Mouse (Mus musculus): Measurements from ENCODE around the gene Ccdc24. TPM values are rescaled to one million over a fixed set of nuclear protein-coding genes. Genes with fewer than 3 reads are reported as not detected.

Gene Ccdc24
- total and polyA plus RNA-seq, 3 experiments, result 0.19 to 0.36 TPM; not detected in 1

DNA sequence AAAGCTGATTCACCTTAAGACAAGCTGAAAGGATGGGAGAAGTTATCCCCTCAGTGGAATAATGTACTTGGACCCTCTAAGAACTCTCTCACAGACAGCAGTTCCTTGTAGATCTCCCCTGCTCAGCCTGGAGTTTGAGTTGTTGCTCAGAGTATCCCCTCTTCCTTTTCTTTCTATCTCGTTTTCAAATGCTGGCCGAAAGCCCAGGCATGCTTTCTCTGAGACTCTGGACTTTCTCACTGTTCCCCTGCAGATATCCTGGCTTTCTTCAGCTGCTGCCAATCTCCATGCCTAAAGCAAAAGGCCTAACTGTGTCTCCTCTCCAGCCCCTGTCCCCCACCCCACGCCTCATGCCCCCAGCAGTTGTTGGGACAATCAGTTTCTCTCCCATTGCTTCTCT is 45.9 kb upstream of the Ccdc24 start (continued):
- TF ChIP-seq ZMIZ1 (IDR thresholded peaks at IDR 0.05; ENCODE audit: low read depth, low read length), result no peak
- TF ChIP-seq MXI1 (IDR thresholded peaks at IDR 0.05; ENCODE audit: low read depth, low read length), result peak; percentile 52; the same call in 1 of the 2 replicates
- TF ChIP-seq CHD2 (IDR thresholded peaks at IDR 0.05; ENCODE audit: low read length), result no peak
- no peak for TF ChIP-seq MAZ (IDR thresholded peaks at IDR 0.05; ENCODE audit: low read depth, low read length)

DNA sequence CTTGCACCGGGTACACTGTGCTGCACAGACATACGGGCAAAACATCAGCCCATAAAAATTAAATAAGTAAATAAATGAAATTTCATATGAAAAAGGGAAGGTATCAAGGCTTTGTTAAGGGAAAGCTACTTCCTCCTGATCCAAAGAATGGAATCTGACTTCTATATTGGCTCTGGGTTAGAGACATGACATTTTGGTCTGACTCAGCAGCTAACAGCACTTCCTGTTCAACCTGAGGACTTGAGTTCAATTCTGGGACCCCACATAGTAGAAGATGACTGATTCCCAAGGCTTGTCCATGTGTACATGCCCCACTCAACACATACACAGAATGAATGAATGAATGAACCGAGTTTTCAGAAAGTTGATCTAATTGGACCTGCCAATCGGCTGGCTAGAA is 45.5 kb upstream of the Ccdc24 start:
- 0 out of 2 replicates have a peak, but pooled peaks have one; percentile 12 for TF ChIP-seq NELFE (IDR thresholded peaks at IDR 0.05; ENCODE audit: low read depth, low read length)
- no peak for TF ChIP-seq KAT2A (conservative IDR thresholded peaks at IDR 0.05; ENCODE audit: low read depth, low read length)
- peak; percentile 63; the same call in 1 of the 2 replicates for TF ChIP-seq CHD1 (IDR thresholded peaks at IDR 0.05; ENCODE audit: low read depth, low read length)
- no peak for TF ChIP-seq TAL1 (IDR thresholded peaks at IDR 0.05; ENCODE audit: low read length)
- TF ChIP-seq MAX (IDR thresholded peaks at IDR 0.05; ENCODE audit: low read length), result 0 out of 2 replicates have a peak, but pooled peaks have one; percentile 9
- no peak for TF ChIP-seq JUND (IDR thresholded peaks at IDR 0.05; ENCODE audit: low read depth, low read length)
- peak; percentile 73; the same call in 1 of the 2 replicates for TF ChIP-seq MAFK (IDR thresholded peaks at IDR 0.05; ENCODE audit: borderline replicate concordance, low read depth, low read length)
- TF ChIP-seq GABPA (IDR thresholded peaks at IDR 0.05; ENCODE audit: low read depth, low read length), result no peak
- peak; percentile 5; the same call in 1 of the 2 replicates for TF ChIP-seq ETS1 (IDR thresholded peaks at IDR 0.05; ENCODE audit: low read depth, low read length)
- peak; percentile 67 for DNase-seq (ENCODE audit: low read depth, low spot score)
- Histone ChIP-seq H3K9ac (ENCODE audit: control insufficient read depth, low read depth, low read length, poor library complexity, severe bottlenecking) (peak overlapping the region; percentile 61), H3K4me1 (ENCODE audit: control insufficient read depth in 1 of 2, insufficient read depth in 2 of 2, low read length in 2 of 2) (peaks cover 16 to 45% of the 10 kb centered on the region in 2 experiments), H3K27ac (ENCODE audit: control insufficient read depth, low read depth, low read length) (peak overlapping the region; percentile 80), H3K27me3 (ENCODE audit: control insufficient read depth in 1 of 2, insufficient read depth in 2 of 2, low read length in 2 of 2) (no peaks in the 10 kb centered on the region), H3K9me3 (replicated peaks; ENCODE audit: insufficient read depth, low read length) (no peaks in the 10 kb centered on the region), H3K36me3 (ENCODE audit: control insufficient read depth in 1 of 2, insufficient read depth in 2 of 2, low read length in 2 of 2) (peaks cover 0 to 38% of the 10 kb centered on the region in 2 experiments; a peak in 2 of 4 replicates), H3K79me2 (ENCODE audit: control insufficient read depth, insufficient read depth, low read length, poor library complexity) (peaks cover 20% of the 10 kb centered on the region), H3K4me3 (ENCODE audit: control insufficient read depth in 1 of 2, insufficient read depth in 1 of 2, low read depth in 2 of 2, low read length in 2 of 2) (peak overlapping the region; percentile 34 to 42)

DNA sequence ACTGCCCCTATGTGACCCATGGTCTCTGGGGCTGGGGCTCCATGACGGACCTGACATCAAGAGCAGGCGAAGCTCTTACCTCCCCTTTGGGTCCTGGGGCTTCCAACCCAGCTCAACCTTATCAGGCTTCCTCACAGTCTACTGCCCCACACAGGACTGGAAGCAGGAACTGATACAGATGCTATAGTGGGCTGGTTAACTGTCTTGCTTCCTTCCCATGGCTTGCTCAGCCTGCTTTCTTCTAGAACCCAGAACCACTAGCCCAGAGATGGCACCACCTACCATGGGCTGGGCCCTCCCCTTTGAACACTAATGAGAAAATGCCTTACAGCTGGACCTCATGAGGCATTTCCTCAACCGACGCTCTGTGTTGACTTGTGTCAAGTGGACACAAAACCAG is 45.0 kb upstream of the Ccdc24 start:
- peaks cover 0 to 38% of the 10 kb centered on the region in 2 experiments; a peak in 2 of 4 replicates for H3K36me3 ChIP-seq (ENCODE audit: control insufficient read depth in 1 of 2, insufficient read depth in 2 of 2, low read length in 2 of 2)
- H3K9me3 ChIP-seq (replicated peaks; ENCODE audit: insufficient read depth, low read length), result no peaks in the 10 kb centered on the region
- DNase-seq (ENCODE audit: low read depth, low spot score), result peak; percentile 76
- H3K27me3 ChIP-seq (ENCODE audit: control insufficient read depth in 1 of 2, insufficient read depth in 2 of 2, low read length in 2 of 2), result no peaks in the 10 kb centered on the region
- peak overlapping the region; percentile 34 to 42; a peak in 3 of 4 replicates for H3K4me3 ChIP-seq (ENCODE audit: control insufficient read depth in 1 of 2, insufficient read depth in 1 of 2, low read depth in 2 of 2, low read length in 2 of 2)
- H3K79me2 ChIP-seq (ENCODE audit: control insufficient read depth, insufficient read depth, low read length, poor library complexity), result peaks cover 25% of the 10 kb centered on the region
- peaks cover 16 to 46% of the 10 kb centered on the region in 2 experiments for H3K4me1 ChIP-seq (ENCODE audit: control insufficient read depth in 1 of 2, insufficient read depth in 2 of 2, low read length in 2 of 2)
- peak overlapping the region; percentile 61 for H3K9ac ChIP-seq (ENCODE audit: control insufficient read depth, low read depth, low read length, poor library complexity, severe bottlenecking)
- H3K27ac ChIP-seq (ENCODE audit: control insufficient read depth, low read depth, low read length), result peak overlapping the region; percentile 80
- TF ChIP-seq MYC (IDR thresholded peaks at IDR 0.05; ENCODE audit: low read depth, low read length), result no peak
- no peak for TF ChIP-seq MAFK (IDR thresholded peaks at IDR 0.05; ENCODE audit: borderline replicate concordance, low read depth, low read length)
- TF ChIP-seq E2F4 (IDR thresholded peaks at IDR 0.05; ENCODE audit: borderline replicate concordance, low read depth, low read length), result no peak
- TF ChIP-seq MXI1 (IDR thresholded peaks at IDR 0.05; ENCODE audit: low read depth, low read length), result no peak
- TF ChIP-seq CHD1 (IDR thresholded peaks at IDR 0.05; ENCODE audit: low read depth, low read length), result no peak
- TF ChIP-seq ZNF384 (IDR thresholded peaks at IDR 0.05; ENCODE audit: low read depth, low read length), result no peak
- TF ChIP-seq MEF2A (IDR thresholded peaks at IDR 0.05; ENCODE audit: extremely low read depth, insufficient replicate concordance, low read depth, low read length, poor library complexity, severe bottlenecking), result no peak
- TF ChIP-seq MAZ (IDR thresholded peaks at IDR 0.05; ENCODE audit: low read depth, low read length), result no peak
- peak; percentile 62 for TF ChIP-seq GATA1 (IDR thresholded peaks at IDR 0.05; ENCODE audit: low read depth, low read length)
- no peak for TF ChIP-seq JUND (IDR thresholded peaks at IDR 0.05; ENCODE audit: low read depth, low read length)
- no peak for TF ChIP-seq MYB (IDR thresholded peaks at IDR 0.05; ENCODE audit: low read depth, low read length)
- TF ChIP-seq POLR2AphosphoS2 (IDR thresholded peaks at IDR 0.05; ENCODE audit: low read length), result no peak
- TF ChIP-seq TAL1 (IDR thresholded peaks at IDR 0.05; ENCODE audit: low read length), result peak; percentile 47; the same call in 1 of the 2 replicates
- no peak for TF ChIP-seq NELFE (IDR thresholded peaks at IDR 0.05; ENCODE audit: low read depth, low read length)
- no peak for TF ChIP-seq BHLHE40 (IDR thresholded peaks at IDR 0.05; ENCODE audit: borderline replicate concordance, low read depth, low read length)
- no peak for TF ChIP-seq MAX (IDR thresholded peaks at IDR 0.05; ENCODE audit: low read length)
- TF ChIP-seq UBTF (IDR thresholded peaks at IDR 0.05; ENCODE audit: borderline replicate concordance, insufficient read depth, low read depth, low read length), result no peak
- no peak for TF ChIP-seq ZC3H11A (IDR thresholded peaks at IDR 0.05; ENCODE audit: low read depth, low read length)
- peak; percentile 81 for TF ChIP-seq TBP (IDR thresholded peaks at IDR 0.05; ENCODE audit: low read depth, low read length)
- 0 out of 2 replicates have a peak, but pooled peaks have one; percentile 29 for TF ChIP-seq SIN3A (IDR thresholded peaks at IDR 0.05; ENCODE audit: low read length)
- no peak for TF ChIP-seq CTCF (IDR thresholded peaks at IDR 0.05 in 2 of 3, conservative IDR thresholded peaks at IDR 0.05 in 1 of 3; ENCODE audit: control insufficient read depth in 1 of 3, insufficient read depth in 1 of 3, low read depth in 2 of 3, low read length in 3 of 3, poor library complexity in 1 of 3, severe bottlenecking in 1 of 3)
- TF ChIP-seq CHD2 (IDR thresholded peaks at IDR 0.05; ENCODE audit: low read length), result no peak
- TF ChIP-seq POLR2A (IDR thresholded peaks at IDR 0.05; ENCODE audit: control insufficient read depth in 1 of 2, insufficient read depth in 1 of 2, low read depth in 1 of 2, low read length in 2 of 2, poor library complexity in 1 of 2), result no peak; a peak in 1 of 4 replicates
- no peak for TF ChIP-seq POLR2AphosphoS5 (IDR thresholded peaks at IDR 0.05; ENCODE audit: borderline replicate concordance, low read depth, low read length)

Measured in MEL (cell line).